Mouse (Mus musculus): ENCODE measurements at regions not wholly inside any gene's neighbourhood (a gene's known extent, or its start where the extent isn't known, plus 50 kb on each side); places are given as distances from the start of the nearest gene placed in this dataset.

GRCm38 (mm10) chr15:67899772-67900171 is 1399.1 kb upstream of the Lrrc6 start:
- DNase-seq: no peak

GRCm38 (mm10) chr15:67898959-67899403 is 1398.3 kb upstream of the Lrrc6 start:
- peak; percentile 72 for DNase-seq

- no peak for DNase-seq
Observed at GRCm38 (mm10) chr15:67892066-67892465, 1391.4 kb upstream of the Lrrc6 start.

DNA sequence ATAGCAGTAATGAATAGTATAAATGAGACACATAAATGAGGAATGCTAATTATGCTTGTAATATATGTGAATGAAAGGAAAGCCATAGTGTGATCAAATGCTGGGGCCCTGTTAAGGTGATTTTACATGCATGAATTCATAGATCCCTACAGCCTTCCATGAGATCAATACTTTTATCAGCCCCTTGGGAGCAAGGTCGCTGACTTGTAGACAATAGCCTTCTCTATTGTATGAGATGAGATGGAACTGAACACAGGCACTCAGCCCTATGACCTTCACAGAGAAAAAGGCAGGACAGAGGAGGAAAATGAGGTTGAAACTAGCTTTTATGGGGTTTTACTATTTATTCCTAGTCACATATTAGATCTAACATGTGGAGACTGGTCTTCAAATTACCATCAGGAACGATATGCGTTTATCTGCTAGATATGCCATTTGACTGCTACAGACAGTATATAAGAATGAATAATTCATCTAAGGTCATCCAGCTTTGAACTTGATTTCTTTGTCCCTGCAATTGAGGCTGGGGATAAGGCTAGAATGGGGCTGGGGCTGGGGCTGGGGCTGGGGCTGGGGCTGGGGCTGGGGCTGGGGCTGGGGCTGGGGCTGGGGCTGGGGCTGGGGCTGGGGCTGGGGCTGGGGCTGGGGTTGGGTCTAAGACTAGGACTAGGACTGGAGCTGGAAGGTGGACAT is 1390.0 kb upstream of the Lrrc6 start:
- no peak for DNase-seq

DNA sequence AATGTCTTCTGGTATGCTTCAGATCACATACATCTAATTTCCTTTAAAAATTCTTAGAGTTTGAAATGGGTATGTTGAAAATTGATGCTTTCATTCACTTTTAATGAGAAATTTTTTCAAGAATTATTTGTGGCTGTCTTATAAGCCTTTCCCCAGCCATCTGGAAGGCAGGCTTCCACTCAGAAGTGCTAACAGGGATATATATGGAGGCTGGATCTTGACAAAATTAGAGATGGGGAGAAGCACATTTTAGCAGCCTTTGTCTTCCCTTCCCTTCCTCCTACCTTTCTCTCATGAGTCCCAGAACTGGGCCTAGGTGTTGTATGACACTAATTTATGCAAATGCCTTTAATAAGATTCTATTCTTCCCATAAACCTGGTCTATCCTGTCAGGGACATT is 1387.8 kb upstream of the Lrrc6 start:
- no peak for DNase-seq

DNA sequence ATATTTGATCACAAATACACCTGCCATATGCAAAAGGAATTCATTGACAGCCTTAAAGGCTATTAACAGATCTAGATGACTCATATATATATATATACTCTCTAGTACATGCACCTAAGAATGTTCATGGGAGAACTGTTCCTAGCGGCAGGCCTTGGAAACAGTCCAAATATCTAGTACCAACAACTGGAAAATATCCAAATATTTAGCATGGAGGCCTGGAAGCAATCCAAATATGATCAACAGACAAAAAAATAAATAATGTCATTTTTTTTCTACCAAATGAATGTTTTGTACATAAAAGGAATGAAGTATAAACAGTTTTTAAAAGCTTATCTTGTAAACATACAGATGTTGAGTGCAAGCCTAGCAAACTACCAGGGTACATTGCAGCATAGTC is 1354.6 kb upstream of the Lrrc6 start:
- DNase-seq: no peak

DNA sequence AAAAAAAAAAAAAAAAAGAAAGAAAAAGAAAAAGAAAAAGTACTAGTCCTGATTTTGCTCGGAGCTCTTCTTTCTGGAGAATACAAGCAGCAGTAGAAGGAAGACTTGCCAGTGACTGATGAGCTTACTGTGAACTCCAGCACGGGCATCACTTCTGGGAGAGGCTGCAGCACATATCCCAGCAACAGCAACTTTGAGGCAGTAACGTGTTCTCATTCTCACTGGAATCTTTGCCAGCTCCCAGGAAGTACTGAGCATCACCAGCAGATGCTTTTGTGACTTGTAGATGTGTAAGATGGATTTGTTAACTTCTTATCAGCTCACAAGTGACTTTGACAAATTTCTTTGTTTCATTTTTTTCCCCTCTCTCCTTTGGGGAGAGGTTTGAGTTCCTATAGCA is 1349.4 kb upstream of the Lrrc6 start:
- DNase-seq: no peak

DNA sequence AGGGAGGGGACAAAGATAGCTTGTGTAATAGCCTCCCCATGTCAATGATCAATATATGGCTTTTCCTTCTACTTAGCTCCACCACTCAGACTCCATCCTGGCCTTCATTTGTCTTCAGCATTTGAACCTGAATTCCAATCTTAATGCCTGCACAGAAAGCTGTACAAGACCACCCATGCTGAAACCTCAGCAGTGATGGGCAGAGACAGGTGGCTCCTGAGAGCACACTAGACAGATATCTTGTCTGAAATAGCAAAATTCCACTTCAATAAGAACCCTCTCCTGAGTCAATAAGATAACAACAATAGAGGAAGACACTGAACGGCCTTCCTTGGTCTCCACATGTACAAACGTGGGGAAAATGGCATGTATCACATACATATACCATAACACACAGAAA is 1345.0 kb upstream of the Lrrc6 start:
- no peak for DNase-seq

- no peak for DNase-seq
Observed at GRCm38 (mm10) chr15:67840671-67841070, 1340.0 kb upstream of the Lrrc6 start.

DNA sequence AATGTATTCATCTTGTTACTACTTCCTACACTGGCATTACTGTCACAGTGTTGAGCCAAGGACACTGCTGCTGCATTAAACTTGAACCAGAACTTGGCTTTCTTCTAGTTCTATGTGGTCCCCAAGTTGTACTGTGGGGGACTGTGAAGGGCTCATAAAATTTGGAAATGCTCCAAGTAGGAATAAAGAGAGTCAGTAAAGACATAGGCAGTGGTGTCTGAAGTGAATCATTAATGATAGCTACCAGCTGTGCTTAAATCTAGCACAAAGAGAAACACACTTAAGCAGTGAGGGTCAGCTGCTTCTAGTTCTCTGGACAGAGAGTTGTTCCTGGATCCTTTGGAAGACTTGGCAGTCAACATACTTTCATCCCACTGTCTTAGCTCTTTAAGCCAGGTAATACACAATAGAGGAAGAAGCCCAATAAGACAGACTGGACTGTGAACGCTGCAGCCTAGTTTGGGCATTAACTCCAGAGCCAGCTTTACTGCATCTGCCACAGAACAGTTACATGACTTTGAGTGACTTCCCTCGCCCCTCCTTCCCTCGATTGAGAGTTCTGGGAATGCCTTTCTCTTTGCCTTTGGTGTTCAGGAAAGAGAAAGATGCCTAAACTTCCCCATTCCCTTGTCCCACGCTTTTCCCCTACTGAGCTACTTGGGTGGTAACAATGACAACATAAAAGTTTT is 1325.2 kb upstream of the Lrrc6 start:
- DNase-seq: no peak

- DNase-seq: no peak
Observed at GRCm38 (mm10) chr15:67823226-67823625, 1322.5 kb upstream of the Lrrc6 start.

- DNase-seq: no peak
Observed at GRCm38 (mm10) chr15:67799871-67800270, 1299.2 kb upstream of the Lrrc6 start.

- DNase-seq: no peak
Observed at GRCm38 (mm10) chr15:67795578-67795977, 1294.9 kb upstream of the Lrrc6 start.

- DNase-seq: no peak
Observed at GRCm38 (mm10) chr15:67792822-67793221, 1292.1 kb upstream of the Lrrc6 start.

GRCm38 (mm10) chr15:67788587-67788986 is 1287.9 kb upstream of the Lrrc6 start:
- DNase-seq: no peak

DNA sequence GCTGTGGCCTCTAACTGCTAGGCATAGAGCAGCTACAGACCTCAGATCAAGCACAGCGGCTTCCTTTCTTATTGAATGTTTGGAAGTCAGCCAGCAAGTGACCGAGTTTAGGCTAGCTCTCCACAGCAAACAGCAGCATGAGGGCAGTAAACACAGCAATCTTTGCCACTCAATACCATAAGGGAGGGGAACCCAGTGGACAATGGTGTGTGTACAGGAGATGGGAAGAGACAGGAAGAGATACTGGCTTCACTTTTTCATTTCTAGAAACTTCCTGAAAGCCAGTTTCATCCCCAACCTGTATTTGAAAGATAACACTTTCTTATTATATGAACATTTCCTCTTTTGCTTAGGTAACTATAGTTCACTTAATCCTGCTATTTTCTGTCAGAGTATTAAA is 1284.9 kb upstream of the Lrrc6 start:
- DNase-seq: no peak

GRCm38 (mm10) chr15:67783754-67784153 is 1283.0 kb upstream of the Lrrc6 start:
- no peak for DNase-seq

- DNase-seq: no peak
Observed at GRCm38 (mm10) chr15:67782505-67782904, 1281.8 kb upstream of the Lrrc6 start.

- no peak for DNase-seq
Observed at GRCm38 (mm10) chr15:67780856-67781255, 1280.1 kb upstream of the Lrrc6 start.

DNA sequence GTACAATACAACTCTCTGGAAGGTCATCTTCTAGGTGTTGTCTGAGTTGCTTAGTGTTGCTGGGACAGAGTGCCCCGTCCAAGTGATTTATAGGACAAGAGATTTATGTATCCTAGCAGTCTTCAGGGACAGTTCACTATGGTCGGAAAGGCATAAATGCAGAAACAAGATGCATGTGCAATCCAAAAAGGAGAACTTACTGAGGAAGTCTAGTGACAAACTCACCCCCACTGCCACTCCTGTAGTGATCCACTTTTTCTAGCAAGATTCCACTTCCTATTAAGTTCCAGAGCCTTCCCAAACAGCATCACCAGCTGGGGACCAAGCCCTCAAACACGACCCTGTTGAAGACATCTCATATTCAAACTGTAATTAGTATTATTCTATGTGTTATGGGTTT is 1266.9 kb upstream of the Lrrc6 start:
- no peak for DNase-seq

DNA sequence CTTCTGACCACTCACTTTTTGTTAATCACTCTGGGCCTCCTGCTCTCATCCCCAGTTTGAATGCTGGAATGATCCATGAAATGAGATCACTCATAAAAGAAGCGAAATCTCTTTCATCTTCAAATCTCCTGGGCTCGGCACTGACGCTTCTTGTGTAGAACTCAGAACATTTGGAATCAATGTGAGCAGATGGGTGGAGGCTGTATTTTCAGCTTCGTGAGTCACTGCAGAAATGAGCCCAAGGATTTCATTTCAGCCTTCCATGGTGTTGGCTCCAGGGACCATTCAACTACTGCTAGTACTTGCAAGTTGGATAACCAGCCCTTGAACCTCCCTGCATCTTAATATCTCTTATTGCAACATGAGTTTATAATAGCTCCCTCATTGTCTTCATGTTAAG is 1258.5 kb upstream of the Lrrc6 start:
- DNase-seq: no peak

DNA sequence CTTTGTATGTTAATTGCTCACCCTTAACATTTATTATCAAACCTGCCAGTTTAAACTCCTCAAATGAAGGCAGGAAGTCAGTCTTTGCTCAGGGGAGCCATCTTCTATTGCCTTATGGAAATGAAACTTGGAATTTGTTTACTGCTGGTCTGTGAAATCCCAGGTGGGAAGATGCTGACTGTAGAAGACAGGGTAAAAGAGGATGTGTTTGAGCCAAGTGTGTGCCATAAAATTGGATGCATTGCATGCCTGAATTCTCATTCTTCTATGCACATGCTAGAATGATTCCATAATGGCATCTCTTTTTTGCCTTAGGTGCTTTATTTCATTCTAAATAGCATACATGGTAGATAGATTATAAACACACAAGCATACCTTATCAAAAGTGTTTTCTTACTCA is 1249.9 kb upstream of the Lrrc6 start:
- DNase-seq: no peak

DNA sequence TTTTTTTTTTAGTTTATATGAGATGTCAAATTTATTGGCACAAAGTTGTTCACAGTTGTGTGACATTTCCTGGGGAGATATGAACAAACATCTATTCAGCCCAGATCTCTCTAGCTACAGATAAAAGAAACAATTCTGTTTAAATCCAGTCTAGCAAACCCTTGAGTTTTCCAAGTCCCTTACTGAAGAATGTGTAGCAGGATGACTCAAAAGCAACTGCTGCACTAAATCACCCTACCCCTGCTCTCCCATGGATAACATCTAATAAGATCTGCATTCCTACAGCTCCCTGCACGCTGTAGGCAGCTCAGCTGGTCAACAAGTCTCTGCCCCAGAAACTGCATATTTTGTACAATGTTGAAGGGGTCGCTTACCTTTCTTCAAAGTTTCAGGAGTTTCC is 1242.6 kb upstream of the Lrrc6 start:
- DNase-seq: no peak

GRCm38 (mm10) chr15:67732988-67733387 is 1232.3 kb upstream of the Lrrc6 start:
- DNase-seq: no peak
